Mouse (Mus musculus): ENCODE results near the gene Pax4.

Pax4 gene

GRCm38 (mm10) chr6:28449253-28449652 is at the start of gene Pax4:
Gene Pax4 (minus strand): TSS chr6:28449353.
- no peak for DNase-seq (ENCODE audit: low spot score in 2 of 2)

GRCm38 (mm10) chr6:28497837-28498236 is 48.7 kb upstream of the Pax4 start:
- no peak for DNase-seq (ENCODE audit: low spot score in 2 of 2)

- DNase-seq (ENCODE audit: low spot score in 2 of 2), result no peak
Observed at GRCm38 (mm10) chr6:28491198-28491597, 42.0 kb upstream of the Pax4 start.

DNA sequence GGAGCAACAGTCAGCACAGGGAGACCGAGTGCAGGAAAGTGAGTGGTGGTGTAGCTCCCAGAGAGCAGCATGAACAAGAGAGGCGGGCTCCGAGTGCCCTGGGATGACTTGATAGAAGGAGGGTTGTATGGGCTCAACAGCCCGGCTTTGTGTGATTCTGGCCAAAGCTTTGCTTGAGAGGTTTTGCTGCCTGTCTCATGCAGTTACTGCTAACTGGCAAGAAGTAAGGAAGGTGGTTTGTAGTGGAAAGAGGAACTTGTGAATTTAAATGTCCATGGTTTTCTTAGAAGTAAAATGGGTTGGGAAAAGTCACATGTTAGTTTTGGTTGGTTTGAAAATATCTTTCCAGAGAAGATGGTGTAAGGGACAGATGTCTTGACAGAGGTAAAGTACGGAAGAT is 41.5 kb upstream of the Pax4 start:
- no peak for DNase-seq (ENCODE audit: low spot score in 2 of 2)

DNA sequence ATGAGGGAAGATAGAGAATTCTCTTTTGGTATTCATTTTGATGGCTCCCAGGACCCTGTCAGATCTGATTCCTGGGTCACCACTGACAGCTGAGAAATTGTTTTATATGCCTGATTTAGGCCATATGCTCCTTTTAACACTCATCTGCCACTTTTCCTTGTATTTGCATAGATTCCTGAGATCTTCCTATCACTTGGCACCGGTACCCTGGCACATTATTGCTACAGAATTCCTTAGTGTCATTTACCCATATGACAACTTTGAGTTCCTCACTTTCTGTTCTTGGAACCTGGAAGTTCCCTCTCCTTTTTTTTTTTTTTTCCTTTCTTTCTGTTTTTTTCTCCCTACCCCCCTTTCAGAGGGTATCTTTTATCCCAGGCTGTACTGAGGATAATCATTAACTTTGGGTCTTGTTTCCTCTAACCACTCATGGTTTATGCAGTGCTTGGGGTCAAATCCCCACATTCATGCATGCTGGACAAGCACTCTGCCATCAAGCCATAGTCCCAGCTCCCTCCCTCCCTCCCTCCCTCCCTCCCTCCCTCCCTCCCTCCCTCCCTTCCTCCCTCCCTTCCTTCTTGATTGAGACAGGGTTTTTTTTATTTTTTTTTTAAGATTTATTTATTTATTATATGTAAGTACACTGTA is 39.2 kb upstream of the Pax4 start:
- no peak for DNase-seq (ENCODE audit: low spot score in 2 of 2)

DNA sequence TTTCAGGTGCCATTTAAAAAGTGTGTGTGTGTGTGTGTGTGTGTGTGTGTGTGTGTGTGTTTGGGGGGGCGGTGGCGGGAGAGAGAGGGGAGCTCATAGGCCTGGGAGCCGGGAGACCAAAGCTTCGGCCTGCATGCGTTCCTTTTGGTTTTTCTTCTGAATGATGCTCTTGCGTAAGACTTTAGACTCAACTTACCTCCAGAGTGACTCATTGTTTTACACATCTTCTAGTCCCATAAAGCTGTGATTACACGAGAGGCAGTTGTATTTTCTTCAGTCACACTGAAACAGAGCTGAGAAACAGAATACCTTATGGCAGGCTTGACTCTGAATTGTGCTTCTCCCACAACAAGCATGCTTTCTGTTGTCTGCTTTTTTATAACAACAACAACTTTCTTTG is 37.8 kb upstream of the Pax4 start:
- DNase-seq (ENCODE audit: low spot score in 2 of 2), result no peak

DNA sequence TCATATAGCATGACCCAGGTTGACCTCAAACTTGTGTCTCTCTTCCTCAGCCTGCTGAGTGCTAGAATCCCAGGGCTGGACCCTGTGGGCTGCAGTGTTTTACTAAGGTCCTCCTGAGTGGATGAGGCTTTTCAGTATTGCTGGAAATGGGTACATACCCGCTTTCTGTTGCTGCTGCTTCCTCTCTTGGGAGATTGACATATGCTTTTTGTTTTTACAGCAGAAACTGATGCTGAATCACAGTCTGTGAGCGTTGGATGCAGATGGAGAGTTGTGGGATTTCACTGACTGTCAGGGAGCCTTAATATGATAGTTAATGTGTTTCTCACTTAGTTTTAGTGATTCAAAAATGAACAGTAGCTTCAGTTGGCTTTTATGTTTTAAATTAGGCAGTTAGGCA is 37.3 kb upstream of the Pax4 start:
- DNase-seq (ENCODE audit: low spot score in 2 of 2), result no peak

DNA sequence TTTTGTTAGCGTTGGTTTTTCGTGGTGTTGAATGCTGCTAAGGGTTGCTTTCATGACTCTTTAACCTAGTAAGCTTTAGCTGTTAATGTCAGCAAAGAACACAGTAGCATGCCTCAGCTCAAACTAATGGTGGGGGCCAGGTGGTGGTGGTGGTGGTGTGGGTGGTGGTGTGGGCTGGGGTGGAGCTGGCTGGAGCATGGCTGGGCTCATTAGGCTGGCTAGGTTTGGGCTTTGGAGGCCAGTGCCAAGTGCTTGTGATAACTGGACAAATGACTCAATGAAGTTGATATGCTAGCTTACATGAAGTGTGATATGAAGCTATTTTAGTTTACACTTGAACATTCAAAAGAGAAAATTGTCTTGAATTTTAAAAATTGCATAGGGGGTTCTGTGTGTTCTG is 36.9 kb upstream of the Pax4 start:
- no peak for DNase-seq (ENCODE audit: low spot score in 2 of 2)

GRCm38 (mm10) chr6:28482711-28483315 is 33.7 kb upstream of the Pax4 start:
- no peak for DNase-seq (ENCODE audit: low spot score in 2 of 2)

DNA sequence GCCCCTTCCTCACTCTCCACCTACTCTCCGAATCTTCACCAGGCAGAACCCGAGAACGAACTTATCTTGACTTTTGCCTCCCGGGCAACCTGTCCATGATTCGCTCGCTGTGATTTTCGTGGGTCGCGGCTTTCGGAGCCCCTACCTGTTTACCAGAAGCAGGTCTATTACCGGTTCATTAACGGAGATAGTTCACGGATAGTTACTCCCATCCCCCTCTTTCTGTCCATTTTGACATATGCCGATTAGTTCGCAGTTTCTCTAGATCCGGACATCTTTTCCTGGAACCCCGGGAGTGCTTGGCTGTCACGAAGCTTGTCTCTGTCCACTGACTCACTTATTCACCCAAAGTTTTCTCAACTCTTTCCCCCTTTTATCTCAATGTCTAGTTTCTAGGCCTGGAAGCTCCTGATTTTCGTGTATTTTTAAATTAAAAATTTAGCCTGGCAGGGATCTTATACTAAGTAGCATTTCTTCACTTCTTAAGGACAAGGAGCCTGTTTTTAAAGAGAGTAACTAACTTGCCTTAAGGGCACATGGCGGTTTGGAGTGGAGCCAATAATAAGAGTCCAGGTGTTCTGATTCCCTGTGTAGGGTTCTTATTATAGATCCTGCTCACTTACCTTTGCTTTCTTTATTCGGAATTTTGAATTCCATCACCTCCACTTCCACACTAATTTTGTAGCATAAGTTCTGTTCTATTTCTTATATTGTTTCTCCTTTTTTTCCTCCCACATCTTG is 31.8 kb upstream of the Pax4 start:
- DNase-seq (ENCODE audit: low spot score in 2 of 2), result no peak

GRCm38 (mm10) chr6:28479865-28480751 is 31.0 kb upstream of the Pax4 start:
- peak; percentile 87 to 99 for DNase-seq (ENCODE audit: low spot score in 2 of 2)

DNA sequence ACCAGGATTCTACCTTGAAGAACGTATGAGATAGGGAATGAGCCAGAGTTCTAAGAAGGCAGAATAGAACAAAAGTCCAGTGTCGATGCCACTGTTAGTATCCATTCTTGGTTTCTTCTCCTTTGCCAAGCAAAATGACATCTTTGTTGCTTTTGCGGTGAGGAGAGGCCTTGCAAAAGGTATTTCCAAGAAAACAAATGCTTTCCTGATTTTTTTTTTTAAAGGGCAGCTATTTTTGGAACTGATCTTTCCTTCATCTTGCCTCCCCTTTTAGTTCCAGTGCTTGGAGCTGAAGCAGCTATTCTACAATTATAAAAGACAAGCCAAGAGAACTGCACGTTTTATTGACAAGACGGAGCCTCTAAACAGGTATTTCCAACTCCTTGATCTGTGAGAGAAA is 25.7 kb upstream of the Pax4 start, which contains the start of gene Snd1:
Gene Snd1, plus strand, starts transcription at position 301 of the 400 bp plus-strand sequence.
- DNase-seq (ENCODE audit: low spot score in 2 of 2), result no peak

GRCm38 (mm10) chr6:28474211-28474610 is 25.1 kb upstream of the Pax4 start:
- no peak for DNase-seq (ENCODE audit: low spot score in 2 of 2)

- no peak for DNase-seq (ENCODE audit: low spot score in 2 of 2)
Observed at GRCm38 (mm10) chr6:28471284-28472035, 22.3 kb upstream of the Pax4 start.

- no peak for DNase-seq (ENCODE audit: low spot score in 2 of 2)
Observed at GRCm38 (mm10) chr6:28470621-28471020, 21.5 kb upstream of the Pax4 start.

GRCm38 (mm10) chr6:28470017-28470602 is 21.0 kb upstream of the Pax4 start:
- no peak for DNase-seq (ENCODE audit: low spot score in 2 of 2)

GRCm38 (mm10) chr6:28464630-28465029 is 15.5 kb upstream of the Pax4 start:
- no peak for DNase-seq (ENCODE audit: low spot score in 2 of 2)

GRCm38 (mm10) chr6:28460534-28460933 is 11.4 kb upstream of the Pax4 start:
- peak; percentile 28 to 50 for DNase-seq (ENCODE audit: low spot score in 2 of 2)

DNA sequence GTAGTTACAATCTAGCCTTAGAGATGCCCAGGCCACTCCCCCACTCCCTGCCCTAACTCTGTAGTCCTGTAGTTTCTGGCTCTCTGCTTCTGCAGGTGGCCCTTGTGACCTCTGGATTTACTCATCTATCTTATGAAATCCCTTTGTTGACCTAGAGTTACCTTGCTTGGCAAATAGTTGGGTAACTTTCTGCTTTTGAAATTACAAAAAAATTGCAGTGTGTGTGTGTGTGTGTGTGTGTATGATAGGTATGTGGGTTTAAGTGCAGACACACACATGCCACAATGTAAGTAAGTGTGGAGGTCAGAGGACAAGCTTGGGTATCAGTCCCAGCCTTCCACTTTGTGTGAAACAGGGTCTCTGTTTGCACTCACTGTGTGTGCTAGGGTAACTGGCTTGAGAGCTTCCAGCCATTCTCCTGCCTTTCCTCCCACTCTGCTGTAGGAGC is 10.1 kb upstream of the Pax4 start:
- DNase-seq (ENCODE audit: low spot score in 2 of 2), result no peak

DNA sequence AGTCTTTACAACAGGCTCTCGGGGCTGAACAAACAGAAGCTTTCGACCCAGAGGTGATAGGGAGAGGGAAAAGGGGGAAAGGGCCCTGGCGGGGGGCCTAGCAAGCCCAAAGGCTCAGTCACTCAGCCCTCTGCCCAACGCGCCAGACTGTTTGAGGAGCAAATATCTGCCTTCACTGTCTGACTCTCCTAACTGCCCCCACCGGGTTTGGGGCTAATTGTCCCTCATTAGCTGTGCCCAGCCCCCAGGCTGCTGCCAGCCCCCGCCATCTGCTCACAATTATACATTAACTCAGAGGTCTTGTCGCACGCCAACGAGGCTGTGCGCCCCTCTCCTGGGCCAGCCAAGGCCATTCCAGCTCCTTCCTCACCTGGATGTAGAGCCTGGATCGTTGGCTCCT is 1.8 kb upstream of the Pax4 start:
- no peak for DNase-seq (ENCODE audit: low spot score in 2 of 2)

GRCm38 (mm10) chr6:28450481-28450880 is 1.3 kb upstream of the Pax4 start:
- no peak for DNase-seq (ENCODE audit: low spot score in 2 of 2)
